Mouse (Mus musculus) cortical plate, adult 2 months (tissue): ENCODE data around the gene Ruvbl2.

Source experiments
- CTCF ChIP-seq: fragments of 200-500 bp; IDR thresholded peaks from 2 replicates; pipeline ENCODE4 v1.5.1; 2011; ENCODE audit warnings: mild to moderate bottlenecking, control low read depth, low read length; ENCODE audit not compliant: insufficient read depth; ENCODE audit errors: extremely low read depth
- POLR2A ChIP-seq: fragments of 200-500 bp; IDR thresholded peaks from 2 replicates; pipeline ENCODE4 v1.6.1; 2011; ENCODE audit warnings: mild to moderate bottlenecking, low read length, control low read depth; ENCODE audit not compliant: insufficient read depth; ENCODE audit errors: extremely low read depth

- TF ChIP-seq CTCF (no peak), POLR2A (0 out of 2 replicates have a peak, but pooled peaks have one; percentile 37)
Measured at GRCm38 (mm10) chr7:45460860-45461314, 23.0 kb upstream of the Ruvbl2 start.
